Mouse (Mus musculus): ENCODE measurements around the gene Ptpa.
"Not testable (repeated sequence)": the region's sequence is repeated elsewhere in the genome, so short reads cannot be mapped to it uniquely, and the experiment has no call there.

The Ptpa gene

GRCm38 (mm10) chr2:30401581-30401980 is 14.3 kb upstream of the Ptpa start:
- no peak for DNase-seq (ENCODE audit: extremely low read depth, insufficient read length, low spot score)

- no peak for DNase-seq (ENCODE audit: extremely low read depth, insufficient read length, low spot score)
Measured at GRCm38 (mm10) chr2:30402351-30402826, 13.4 kb upstream of the Ptpa start.

- no peak for DNase-seq (ENCODE audit: extremely low read depth, insufficient read length, low spot score)
Measured at GRCm38 (mm10) chr2:30402843-30403242, 13.0 kb upstream of the Ptpa start.

- no peak for DNase-seq (ENCODE audit: extremely low read depth, insufficient read length, low spot score)
Measured at GRCm38 (mm10) chr2:30403870-30404269, 12.0 kb upstream of the Ptpa start.

- no peak for DNase-seq (ENCODE audit: extremely low read depth, insufficient read length, low spot score)
Measured at GRCm38 (mm10) chr2:30407221-30407620, 8.6 kb upstream of the Ptpa start.

GRCm38 (mm10) chr2:30407778-30408177 is 8.1 kb upstream of the Ptpa start:
- no peak for DNase-seq (ENCODE audit: extremely low read depth, insufficient read length, low spot score)

GRCm38 (mm10) chr2:30408452-30409100 is 7.3 kb upstream of the Ptpa start:
- no peak for DNase-seq (ENCODE audit: extremely low read depth, insufficient read length, low spot score)

GRCm38 (mm10) chr2:30409454-30410176 is 6.2 kb upstream of the Ptpa start:
- no peak for DNase-seq (ENCODE audit: extremely low read depth, insufficient read length, low spot score)

- DNase-seq (ENCODE audit: extremely low read depth, insufficient read length, low spot score): no peak
Measured at GRCm38 (mm10) chr2:30413038-30413973, 2.5 kb upstream of the Ptpa start.

GRCm38 (mm10) chr2:30414101-30414500 is 1.7 kb upstream of the Ptpa start:
- no peak for DNase-seq (ENCODE audit: extremely low read depth, insufficient read length, low spot score)

GRCm38 (mm10) chr2:30414681-30415080 is 1.2 kb upstream of the Ptpa start:
- DNase-seq (ENCODE audit: extremely low read depth, insufficient read length, low spot score): no peak

GRCm38 (mm10) chr2:30415157-30415935 is 493 bp upstream of the Ptpa start, which contains the start of gene Crat:
Crat (minus strand) TSS chr2:30415813.
- peak; percentile 94 for DNase-seq (ENCODE audit: extremely low read depth, insufficient read length, low spot score)

GRCm38 (mm10) chr2:30416649-30416965 is 768 bp downstream of the Ptpa start:
- no peak for DNase-seq (ENCODE audit: extremely low read depth, insufficient read length, low spot score)

GRCm38 (mm10) chr2:30417154-30417553 is 1.3 kb downstream of the Ptpa start:
- not testable (repeated sequence) for DNase-seq (ENCODE audit: extremely low read depth, insufficient read length, low spot score)

GRCm38 (mm10) chr2:30417595-30418165 is 1.8 kb downstream of the Ptpa start:
- no peak for DNase-seq (ENCODE audit: extremely low read depth, insufficient read length, low spot score)

GRCm38 (mm10) chr2:30418259-30418658 is 2.4 kb downstream of the Ptpa start:
- no peak for DNase-seq (ENCODE audit: extremely low read depth, insufficient read length, low spot score)

GRCm38 (mm10) chr2:30419112-30419511 is 3.3 kb downstream of the Ptpa start:
- DNase-seq (ENCODE audit: extremely low read depth, insufficient read length, low spot score): no peak

- peak; percentile 42 for DNase-seq (ENCODE audit: extremely low read depth, insufficient read length, low spot score)
Measured at GRCm38 (mm10) chr2:30421432-30421831, 5.6 kb downstream of the Ptpa start.

- DNase-seq (ENCODE audit: extremely low read depth, insufficient read length, low spot score): no peak
Measured at GRCm38 (mm10) chr2:30429156-30429555, 13.3 kb downstream of the Ptpa start.

Data from 3134 (cell line).